8 mouse cellular contexts compared by ENCODE assay signal in genomic region chr5:111509014-111509561, GRCm38 (mm10).
A peak's percentile ranks its signal among the peaks of the same experiment; 100 is the strongest.
DNase-seq lines count a peak whose midpoint lies in the region; ATAC-seq lines count a peak whose summit lies in the region.

No protein-coding gene starts in this region.

- intact Hi-C loops in left cerebral cortex, postnatal 4 days (cut with DNase I), result no loop called here

- peak overlapping the region; percentile 34 for H3K4me3 ChIP-seq in heart, embryonic 16.5 days (ENCODE audit: low read length)
- H3K4me3 ChIP-seq in megakaryocyte, embryonic 14.5 days (replicated peaks), result peak overlapping the region; percentile 90

- no peaks in the 10 kb centered on the region for H3K9me3 ChIP-seq in heart, embryonic 16.5 days (replicated peaks; ENCODE audit: control insufficient read depth, low read length)
- no peaks in the 10 kb centered on the region for H3K9me3 ChIP-seq in megakaryocyte, embryonic 14.5 days

- ATAC-seq in heart, embryonic 16.5 days (replicated peaks; ENCODE audit: extremely low read depth, insufficient read depth, low FRiP score), result peak; percentile 59
- ATAC-seq in cerebellum, adult (ENCODE audit: insufficient number of reproducible peaks, low FRiP score, low TSS enrichment), result no peak

- H3K4me2 ChIP-seq in heart, embryonic 16.5 days (ENCODE audit: low read depth, low read length), result peak overlapping the region; percentile 52

- H3K36me3 ChIP-seq in heart, embryonic 16.5 days (ENCODE audit: control insufficient read depth, insufficient read depth), result no peaks in the 10 kb centered on the region
- H3K36me3 ChIP-seq in megakaryocyte, embryonic 14.5 days (replicated peaks; ENCODE audit: low read length), result no peaks in the 10 kb centered on the region

- peak; percentile 45 for DNase-seq in ES-CJ7 (ENCODE audit: low read depth, low spot score)
- peak; percentile 32 for DNase-seq in c-Kit-positive CD71-positive TER-119-positive erythroid progenitor cells, embryonic 14.5 days (ENCODE audit: low spot score)
- DNase-seq in kidney, postnatal 14 days, result peak; percentile 77
- peak; percentile 85 to 90 for DNase-seq in spleen, postnatal 4 days (ENCODE audit: low spot score in 2 of 2)
- no peak for DNase-seq in left cerebral cortex, postnatal 4 days

- WGBS in heart, embryonic 16.5 days, result 2% methylated on average over 21 of the region's 21 CpGs

- peak overlapping the region; percentile 44 for H3K9ac ChIP-seq in heart, embryonic 16.5 days (ENCODE audit: low read length)

- peaks cover 3% of the 10 kb centered on the region; the same call in 1 of the 2 replicates for H3K27me3 ChIP-seq in heart, embryonic 16.5 days (ENCODE audit: control insufficient read depth, insufficient read depth, low read length)
- H3K27me3 ChIP-seq in megakaryocyte, embryonic 14.5 days (replicated peaks), result peaks cover 34% of the 10 kb centered on the region

- peaks cover 53% of the 10 kb centered on the region for H3K4me1 ChIP-seq in heart, embryonic 16.5 days (ENCODE audit: control insufficient read depth, insufficient read depth, low read length)
- peaks cover 89% of the 10 kb centered on the region for H3K4me1 ChIP-seq in megakaryocyte, embryonic 14.5 days

- H3K27ac ChIP-seq in heart, embryonic 16.5 days (ENCODE audit: low read length), result peak overlapping the region; percentile 77
